Comparison of ENCODE assay signal across 12 mouse cellular contexts in the genomic region with DNA sequence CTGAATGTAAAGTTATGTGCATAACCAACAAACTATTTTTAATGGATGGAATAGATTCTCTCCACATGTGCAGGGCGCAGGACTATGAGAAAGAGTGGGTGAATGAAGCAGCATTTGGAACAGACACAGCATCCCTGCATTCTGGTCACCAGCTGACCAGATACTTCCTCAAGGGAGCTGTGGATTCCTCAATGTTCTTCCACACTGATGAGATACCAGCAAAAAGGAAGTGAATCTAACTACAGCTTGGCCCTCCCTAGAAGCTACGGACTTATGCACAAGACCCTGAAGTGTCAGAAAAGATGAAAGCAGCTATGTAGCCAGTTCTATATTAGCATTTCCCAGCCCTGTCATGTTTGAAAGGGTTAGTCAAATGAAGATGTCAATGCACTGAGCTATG. TPM values are rescaled to one million over a fixed set of nuclear protein-coding genes. Genes with fewer than 3 reads are reported as not detected.
A peak's percentile ranks its signal among the peaks of the same experiment; 100 is the strongest.
DNase-seq lines count a peak whose midpoint lies in the region; ATAC-seq lines count a peak whose summit lies in the region.
"Had no signal": no experiment of that assay in that cellular context is flagged by ENCODE, and none has a peak within 500 bp of the region (broad histone marks: within the 10 kb centered on the region; RNA-seq: fewer than 3 reads in every experiment).

No protein-coding gene starts in this region.

- peak; percentile 71 for ATAC-seq in granulocyte monocyte progenitor cell, adult 5-6 weeks (replicated peaks; ENCODE audit: poor library complexity, severe bottlenecking)
- peak; percentile 46 for ATAC-seq in megakaryocyte progenitor cell, adult 5-6 weeks (replicated peaks; ENCODE audit: poor library complexity)
- ATAC-seq: forebrain, embryonic 14.5 days; forebrain, embryonic 16.5 days had no signal

- DNase-seq in A20 (ENCODE audit: low read depth, low spot score), result peak; percentile 8
- DNase-seq in spleen, adult 12 weeks (ENCODE audit: low spot score), result no peak
- DNase-seq in kidney, adult 8-10 months, result no peak
- DNase-seq: adrenal gland, adult 2 months; adrenal gland, postnatal 10 days; adrenal gland, postnatal 25 days; cerebellum, adult 11 months; embryo, embryonic 11 days had no signal

RNA-seq across cellular contexts. Expression of a gene that starts 57.7 kb away (rescaled TPM):
- not detected in 2 replicates for total RNA-seq in granulocyte monocyte progenitor cell, adult 5-6 weeks (2014; fragmentation: Nextera tagmentation)
- total RNA-seq in granulocyte monocyte progenitor cell, adult 5-6 weeks (2017), result not detected in 2 replicates
- 0.17 and 0.25 TPM in 2 replicates for total RNA-seq in megakaryocyte progenitor cell, adult 5-6 weeks (2015)
- total RNA-seq in megakaryocyte progenitor cell, adult 5-6 weeks (2017), result 0.64 TPM in 1 of 2 replicates, not detected in the other
